Mouse (Mus musculus): ENCODE measurements around the gene Junb.

Junb gene

GRCm38 (mm10) chr8:84945235-84945632, 33.3 kb downstream of the Junb start:
- intact Hi-C loops (cut with DNase I), result no loop called here

DNA sequence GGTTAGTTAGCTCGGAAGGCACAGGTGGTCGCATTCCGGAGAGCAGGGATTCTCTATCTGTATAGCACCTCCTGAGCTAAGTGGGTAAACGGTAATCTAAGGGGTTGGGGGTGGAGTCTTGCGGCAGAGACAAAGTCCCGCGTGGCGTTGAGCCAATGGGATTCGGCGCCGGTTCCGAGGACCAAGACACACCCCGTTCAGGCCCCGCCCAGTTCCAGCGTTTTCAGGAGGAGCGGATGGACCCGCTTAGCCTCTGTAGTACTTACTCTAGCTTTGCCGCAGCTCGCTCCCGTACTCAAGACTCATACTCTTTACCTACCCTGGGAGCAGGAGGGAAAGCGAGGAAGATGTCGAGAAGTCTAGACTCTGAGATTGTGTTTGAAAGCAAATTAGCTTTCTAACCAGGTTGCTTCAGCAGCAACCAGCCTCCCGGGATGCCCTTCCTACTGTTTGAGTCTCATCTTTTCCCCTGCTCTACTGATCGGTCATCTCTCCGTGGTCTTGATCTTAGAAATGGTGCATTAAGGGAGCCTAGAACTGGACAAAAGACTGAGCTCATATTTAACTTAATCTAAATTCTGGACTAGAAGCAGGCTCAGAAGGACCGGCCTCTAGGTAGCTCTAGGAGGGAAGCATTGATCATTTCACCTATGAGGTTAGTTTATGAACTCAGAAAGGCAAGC, 33.9 kb downstream of the Junb start:
- intact Hi-C loops (cut with DNase I), result no loop called here

- intact Hi-C loops (cut with DNase I), result no loop called here
Observed at GRCm38 (mm10) chr8:84943699-84944098, 34.8 kb downstream of the Junb start.

GRCm38 (mm10) chr8:84937620-84938485, 40.7 kb downstream of the Junb start:
- intact Hi-C loops (cut with DNase I), result no loop called here

DNA sequence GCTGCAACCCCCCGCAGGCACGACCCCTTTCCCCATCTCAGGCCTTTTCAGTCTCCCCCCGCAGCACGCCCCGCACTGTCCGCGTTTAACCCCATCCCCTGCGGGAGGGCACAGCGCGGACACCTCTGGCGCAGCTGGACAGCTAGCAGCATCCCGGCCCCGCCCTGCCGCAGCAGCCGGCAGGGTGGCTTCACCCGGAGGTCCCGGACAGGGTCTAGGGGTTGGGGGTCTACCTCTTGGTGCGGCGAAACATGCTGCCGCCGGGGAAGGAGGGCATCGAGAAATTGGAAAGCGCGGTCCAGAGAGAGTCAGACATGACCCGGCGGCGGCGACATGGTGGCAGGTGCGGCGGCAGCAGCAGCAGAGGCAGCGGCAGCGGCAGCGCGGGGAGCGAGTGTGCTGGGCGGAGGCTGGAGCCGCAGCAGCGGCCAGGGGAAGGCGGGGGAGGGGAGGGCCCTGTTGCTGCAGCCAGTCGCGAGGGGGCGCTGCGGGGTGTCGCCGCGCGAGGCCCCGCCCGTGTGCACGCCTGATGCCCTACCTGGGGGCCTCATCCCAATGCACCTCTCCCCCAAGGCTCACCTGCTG, 41.5 kb downstream of the Junb start, which contains the start of gene Mast1:
Gene Mast1 (minus strand): TSS at position 398 of the 585 bp plus-strand sequence.
- intact Hi-C loops (cut with DNase I), result no loop called here

GRCm38 (mm10) chr8:84936041-84936961, 42.2 kb downstream of the Junb start:
- intact Hi-C loops (cut with DNase I), result no loop called here

DNA sequence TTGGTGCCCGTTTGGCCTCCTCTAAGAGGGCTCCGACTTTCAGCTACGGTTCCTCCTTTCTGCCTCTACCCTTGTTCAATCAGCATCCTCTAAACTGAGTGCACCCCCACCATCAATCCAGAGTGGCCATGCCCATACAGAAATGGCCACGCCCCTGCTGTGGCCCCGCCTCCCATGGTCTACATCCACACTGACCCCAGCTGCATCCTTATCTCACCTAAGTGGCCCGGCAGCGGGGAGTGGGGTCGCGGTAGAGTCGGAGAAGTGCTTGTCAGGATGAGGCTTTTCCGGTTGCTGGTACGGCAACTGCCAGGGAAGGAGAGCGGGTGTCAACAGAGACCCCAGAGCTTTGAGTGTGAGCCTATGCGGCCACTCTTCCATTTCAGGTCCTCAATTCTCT, 43.0 kb downstream of the Junb start:
- intact Hi-C loops (cut with DNase I), result no loop called here

DNA sequence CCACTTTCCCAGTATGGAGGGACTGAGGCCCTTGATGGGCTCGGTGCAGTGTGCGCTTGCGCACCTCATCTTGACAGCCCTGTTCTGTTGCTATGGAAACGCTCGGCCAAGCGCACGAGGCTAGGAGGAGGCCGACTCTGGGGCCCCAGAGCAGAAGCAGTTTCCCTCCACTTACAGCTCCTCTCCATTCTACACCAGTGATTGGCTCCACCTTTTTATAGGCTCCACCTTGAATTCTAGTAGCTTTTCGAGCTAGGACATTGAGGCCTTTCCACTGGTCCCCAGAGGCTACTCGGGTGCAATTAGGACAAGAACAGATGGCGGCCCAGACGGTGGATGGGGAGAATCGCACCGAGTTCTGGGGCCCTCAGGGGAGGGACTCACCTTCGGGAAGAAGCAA, 43.7 kb downstream of the Junb start:
- intact Hi-C loops (cut with DNase I), result no loop called here

- intact Hi-C loops (cut with DNase I), result no loop called here
Observed at GRCm38 (mm10) chr8:84933767-84934559, 44.6 kb downstream of the Junb start.

DNA sequence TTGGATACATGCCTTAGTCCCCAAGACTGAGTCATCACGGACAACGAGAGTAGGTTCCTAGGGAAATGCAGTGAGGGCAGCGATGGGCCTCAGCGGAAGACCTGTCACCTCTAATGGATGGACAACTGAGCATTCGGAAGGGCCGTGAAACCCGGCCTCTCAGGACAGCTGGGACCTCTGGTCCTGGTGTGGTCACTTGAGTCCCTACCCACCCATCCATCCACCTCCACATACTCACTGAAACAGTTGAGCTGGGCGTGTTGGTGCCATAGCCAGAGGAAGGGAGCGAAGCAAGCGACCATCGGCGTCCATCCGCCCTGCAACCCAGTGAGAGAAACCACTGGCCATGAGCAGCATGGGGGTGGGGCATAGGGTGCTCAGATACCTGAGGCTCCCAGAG, 47.9 kb downstream of the Junb start:
- intact Hi-C loops (cut with DNase I), result no loop called here

DNA sequence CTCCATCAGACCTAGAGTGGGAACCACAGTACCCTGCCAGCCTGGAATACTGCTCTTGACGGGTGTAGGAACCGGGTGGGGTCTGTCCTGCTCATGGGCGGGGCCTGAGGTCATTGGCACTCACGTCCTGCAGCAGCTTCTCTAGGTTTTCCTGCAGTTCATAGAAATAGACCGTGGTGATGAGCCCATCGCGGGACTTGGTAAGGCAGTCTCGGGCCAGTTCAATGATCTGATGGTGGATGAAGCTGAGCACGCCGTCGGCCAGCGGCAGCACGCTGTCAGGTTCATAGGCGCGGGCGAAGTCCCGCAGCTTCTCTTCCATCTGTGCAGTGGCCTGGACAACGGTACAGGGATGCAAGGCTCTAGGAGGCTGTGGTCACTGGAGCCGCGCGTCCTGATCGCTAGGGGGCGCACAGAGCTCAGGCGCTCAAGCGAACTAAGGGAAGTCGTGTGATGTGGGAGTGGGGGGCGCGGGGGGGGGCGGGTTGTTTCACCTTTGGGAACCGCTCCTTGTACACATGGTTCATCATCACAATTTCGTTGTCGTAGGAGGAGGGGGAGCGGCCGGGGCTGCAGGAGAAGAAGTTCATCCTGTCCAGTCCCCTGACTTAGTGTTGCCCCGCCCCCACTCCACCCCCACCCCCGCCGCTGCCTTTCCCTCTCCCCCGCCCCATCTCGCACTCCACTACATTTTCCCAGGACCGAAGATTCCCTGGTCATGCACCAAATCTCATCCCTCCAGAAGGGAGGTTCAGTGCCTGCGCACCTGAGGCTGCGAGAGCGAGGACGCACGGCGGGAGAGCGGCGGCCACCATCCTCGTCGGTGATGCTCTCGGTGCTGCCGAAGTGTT, 49.8 kb downstream of the Junb start:
- intact Hi-C loops (cut with DNase I), result loop anchor here (5.0 kb wide), 1 partner anchor 69 kb away; no protein-coding TSS in a partner anchor

GRCm38 (mm10) chr8:84927513-84927912, 51.0 kb downstream of the Junb start:
- intact Hi-C loops (cut with DNase I), result loop anchor here (5.0 kb wide), 1 partner anchor 70 kb away; no protein-coding TSS in a partner anchor

DNA sequence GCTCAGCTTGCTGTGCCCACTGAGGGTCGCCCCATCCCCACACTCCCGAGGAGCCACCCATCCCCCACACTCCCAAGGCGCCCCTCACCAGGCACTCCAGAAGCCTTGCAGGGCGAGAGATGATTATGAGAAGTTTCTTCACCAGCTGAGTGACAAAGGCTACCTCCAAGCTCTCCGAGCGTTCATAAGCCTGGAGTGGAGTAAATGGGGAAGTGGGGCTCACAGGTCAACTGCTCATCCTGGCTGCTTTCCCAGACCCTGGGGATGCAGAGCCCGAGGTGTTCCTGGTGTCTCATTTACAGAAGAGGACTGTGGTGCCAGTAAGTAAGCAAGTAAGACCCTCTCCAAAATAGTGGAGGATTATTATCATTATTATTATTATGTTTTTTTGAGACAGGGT, 53.0 kb downstream of the Junb start:
- intact Hi-C loops (cut with DNase I), result loop anchor here (5.0 kb wide), 1 partner anchor 72 kb away; no protein-coding TSS in a partner anchor

Small RNA genes within 50 kb of the gene (microRNA-seq; reads per million reads assigned to microRNA genes)
- gene Gm24197, result 0 reads per million in 2 experiments
